Mouse (Mus musculus): ENCODE measurements around the gene Mapk10.

Mapk10 gene

GRCm38 (mm10) chr5:103177010-103177409, 34.1 kb downstream of the Mapk10 start:
- TF ChIP-seq CTCF (conservative IDR thresholded peaks at IDR 0.05; ENCODE audit: low read length) (no peak), NANOG (IDR thresholded peaks at IDR 0.05; ENCODE audit: borderline replicate concordance, low read length) (no peak), POU5F1 (IDR thresholded peaks at IDR 0.05; ENCODE audit: borderline replicate concordance, low read length) (no peak)
- Histone ChIP-seq H3K9me3 (ENCODE audit: low read length) (no peaks in the 10 kb centered on the region), H3K27me3 (ENCODE audit: insufficient read depth, low read length) (no peaks in the 10 kb centered on the region), H3K4me3 (replicated peaks; ENCODE audit: low read length) (no peak overlapping the region), H3K36me3 (ENCODE audit: insufficient read depth, low read length) (no peaks in the 10 kb centered on the region), H3K4me1 (replicated peaks; ENCODE audit: low read depth, low read length) (no peaks in the 10 kb centered on the region; the same call in 1 of the 2 replicates)

- no peak overlapping the region for H3K4me3 ChIP-seq (replicated peaks; ENCODE audit: low read length)
- no peaks in the 10 kb centered on the region for H3K36me3 ChIP-seq (ENCODE audit: insufficient read depth, low read length)
- no peaks in the 10 kb centered on the region; the same call in 1 of the 2 replicates for H3K4me1 ChIP-seq (replicated peaks; ENCODE audit: low read depth, low read length)
- H3K27me3 ChIP-seq (ENCODE audit: insufficient read depth, low read length): no peaks in the 10 kb centered on the region
- TF ChIP-seq POU5F1 (IDR thresholded peaks at IDR 0.05; ENCODE audit: borderline replicate concordance, low read length): no peak
- H3K9me3 ChIP-seq (ENCODE audit: low read length): no peaks in the 10 kb centered on the region
Observed at GRCm38 (mm10) chr5:103175989-103176388, 35.1 kb downstream of the Mapk10 start.

GRCm38 (mm10) chr5:103174607-103175006, 36.5 kb downstream of the Mapk10 start:
- H3K27me3 ChIP-seq (ENCODE audit: insufficient read depth, low read length): no peaks in the 10 kb centered on the region
- TF ChIP-seq NANOG (IDR thresholded peaks at IDR 0.05; ENCODE audit: borderline replicate concordance, low read length): no peak
- TF ChIP-seq CTCF (conservative IDR thresholded peaks at IDR 0.05; ENCODE audit: low read length): no peak
- TF ChIP-seq POU5F1 (IDR thresholded peaks at IDR 0.05; ENCODE audit: borderline replicate concordance, low read length): no peak
- no peaks in the 10 kb centered on the region; the same call in 1 of the 2 replicates for H3K4me1 ChIP-seq (replicated peaks; ENCODE audit: low read depth, low read length)
- no peak overlapping the region for H3K4me3 ChIP-seq (replicated peaks; ENCODE audit: low read length)
- H3K36me3 ChIP-seq (ENCODE audit: insufficient read depth, low read length): no peaks in the 10 kb centered on the region
- peaks cover 5% of the 10 kb centered on the region for H3K9me3 ChIP-seq (ENCODE audit: low read length)

- peaks cover 9% of the 10 kb centered on the region for H3K9me3 ChIP-seq (ENCODE audit: low read length)
- no peaks in the 10 kb centered on the region for H3K27me3 ChIP-seq (ENCODE audit: insufficient read depth, low read length)
- no peaks in the 10 kb centered on the region for H3K36me3 ChIP-seq (ENCODE audit: insufficient read depth, low read length)
- H3K4me3 ChIP-seq (replicated peaks; ENCODE audit: low read length): no peak overlapping the region
- no peak for TF ChIP-seq POU5F1 (IDR thresholded peaks at IDR 0.05; ENCODE audit: borderline replicate concordance, low read length)
- peak; percentile 71; the same call in 1 of the 2 replicates for TF ChIP-seq NANOG (IDR thresholded peaks at IDR 0.05; ENCODE audit: borderline replicate concordance, low read length)
- no peak for TF ChIP-seq CTCF (conservative IDR thresholded peaks at IDR 0.05; ENCODE audit: low read length)
- no peaks in the 10 kb centered on the region; the same call in 1 of the 2 replicates for H3K4me1 ChIP-seq (replicated peaks; ENCODE audit: low read depth, low read length)
Observed at GRCm38 (mm10) chr5:103171207-103171606, 39.9 kb downstream of the Mapk10 start.

GRCm38 (mm10) chr5:103167371-103167770, 43.8 kb downstream of the Mapk10 start:
- H3K4me3 ChIP-seq (replicated peaks; ENCODE audit: low read length): no peak overlapping the region
- peaks cover 9% of the 10 kb centered on the region for H3K9me3 ChIP-seq (ENCODE audit: low read length)
- H3K4me1 ChIP-seq (replicated peaks; ENCODE audit: low read depth, low read length): peaks cover 6% of the 10 kb centered on the region
- TF ChIP-seq NANOG (IDR thresholded peaks at IDR 0.05; ENCODE audit: borderline replicate concordance, low read length) (no peak), POU5F1 (IDR thresholded peaks at IDR 0.05; ENCODE audit: borderline replicate concordance, low read length) (no peak), CTCF (conservative IDR thresholded peaks at IDR 0.05; ENCODE audit: low read length) (no peak)
- H3K36me3 ChIP-seq (ENCODE audit: insufficient read depth, low read length): no peaks in the 10 kb centered on the region
- no peaks in the 10 kb centered on the region for H3K27me3 ChIP-seq (ENCODE audit: insufficient read depth, low read length)

GRCm38 (mm10) chr5:103166755-103167154, 44.4 kb downstream of the Mapk10 start:
- peaks cover 9% of the 10 kb centered on the region for H3K9me3 ChIP-seq (ENCODE audit: low read length)
- H3K36me3 ChIP-seq (ENCODE audit: insufficient read depth, low read length): no peaks in the 10 kb centered on the region
- H3K4me1 ChIP-seq (replicated peaks; ENCODE audit: low read depth, low read length): peaks cover 12% of the 10 kb centered on the region
- H3K4me3 ChIP-seq (replicated peaks; ENCODE audit: low read length): no peak overlapping the region
- TF ChIP-seq POU5F1 (IDR thresholded peaks at IDR 0.05; ENCODE audit: borderline replicate concordance, low read length): no peak
- no peak for TF ChIP-seq CTCF (conservative IDR thresholded peaks at IDR 0.05; ENCODE audit: low read length)
- TF ChIP-seq NANOG (IDR thresholded peaks at IDR 0.05; ENCODE audit: borderline replicate concordance, low read length): no peak
- H3K27me3 ChIP-seq (ENCODE audit: insufficient read depth, low read length): no peaks in the 10 kb centered on the region

GRCm38 (mm10) chr5:103164022-103164421, 47.1 kb downstream of the Mapk10 start:
- no peaks in the 10 kb centered on the region for H3K27me3 ChIP-seq (ENCODE audit: insufficient read depth, low read length)
- no peaks in the 10 kb centered on the region for H3K9me3 ChIP-seq (ENCODE audit: low read length)
- H3K4me3 ChIP-seq (replicated peaks; ENCODE audit: low read length): no peak overlapping the region
- peaks cover 33% of the 10 kb centered on the region for H3K4me1 ChIP-seq (replicated peaks; ENCODE audit: low read depth, low read length)
- TF ChIP-seq POU5F1 (IDR thresholded peaks at IDR 0.05; ENCODE audit: borderline replicate concordance, low read length) (no peak), CTCF (conservative IDR thresholded peaks at IDR 0.05; ENCODE audit: low read length) (no peak), NANOG (IDR thresholded peaks at IDR 0.05; ENCODE audit: borderline replicate concordance, low read length) (no peak)
- H3K36me3 ChIP-seq (ENCODE audit: insufficient read depth, low read length): no peaks in the 10 kb centered on the region

- no peaks in the 10 kb centered on the region for H3K27me3 ChIP-seq (ENCODE audit: insufficient read depth, low read length)
- H3K4me3 ChIP-seq (replicated peaks; ENCODE audit: low read length): no peak overlapping the region
- TF ChIP-seq CTCF (conservative IDR thresholded peaks at IDR 0.05; ENCODE audit: low read length) (no peak), NANOG (IDR thresholded peaks at IDR 0.05; ENCODE audit: borderline replicate concordance, low read length) (peak; percentile 9; the same call in 1 of the 2 replicates), POU5F1 (IDR thresholded peaks at IDR 0.05; ENCODE audit: borderline replicate concordance, low read length) (no peak)
- no peaks in the 10 kb centered on the region for H3K36me3 ChIP-seq (ENCODE audit: insufficient read depth, low read length)
- H3K9me3 ChIP-seq (ENCODE audit: low read length): no peaks in the 10 kb centered on the region
- peaks cover 33% of the 10 kb centered on the region for H3K4me1 ChIP-seq (replicated peaks; ENCODE audit: low read depth, low read length)
Observed at GRCm38 (mm10) chr5:103161574-103161973, 49.6 kb downstream of the Mapk10 start.

- H3K36me3 ChIP-seq (ENCODE audit: insufficient read depth, low read length): no peaks in the 10 kb centered on the region
- no peak for TF ChIP-seq POU5F1 (IDR thresholded peaks at IDR 0.05; ENCODE audit: borderline replicate concordance, low read length)
- TF ChIP-seq CTCF (conservative IDR thresholded peaks at IDR 0.05; ENCODE audit: low read length): no peak
- H3K27me3 ChIP-seq (ENCODE audit: insufficient read depth, low read length): no peaks in the 10 kb centered on the region
- no peak overlapping the region for H3K4me3 ChIP-seq (replicated peaks; ENCODE audit: low read length)
- H3K9me3 ChIP-seq (ENCODE audit: low read length): no peaks in the 10 kb centered on the region
- H3K4me1 ChIP-seq (replicated peaks; ENCODE audit: low read depth, low read length): peaks cover 33% of the 10 kb centered on the region
Observed at GRCm38 (mm10) chr5:103161196-103161540, 50.0 kb downstream of the Mapk10 start.
